Mouse (Mus musculus) midbrain, postnatal 0 days (tissue): Measurements from ENCODE around the gene Pkp1. TPM values are rescaled to one million over a fixed set of nuclear protein-coding genes. Genes with fewer than 3 reads are reported as not detected.

Experiments
- ATAC-seq: fragments of 200-750 bp; cut with Nextera tagmentation; 2 replicates; pipeline ENCODE4 v1.8.0; 2017; ENCODE audit warnings: moderate number of reproducible peaks, mild to moderate bottlenecking, moderate TSS enrichment, moderate library complexity; ENCODE audit not compliant: low FRiP score
- DNase-seq: peaks from one replicate; pipeline ENCODE4 v3.0.0-alpha.2; 2015; ENCODE audit warnings: low spot score
- H3K27ac ChIP-seq: fragments of 300-500 bp; sonication (generic); 2 replicates; pipeline ENCODE4 v1.5.1; 2014; ENCODE audit warnings: low read depth, mild to moderate bottlenecking, low read length, mixed read lengths
- H3K27me3 ChIP-seq: fragments of 300-500 bp; sonication (generic); 2 replicates; pipeline ENCODE4 v1.6.1; 2014; ENCODE audit warnings: low read length, control low read depth, mixed read lengths; ENCODE audit not compliant: insufficient read depth
- H3K36me3 ChIP-seq: fragments of 300-500 bp; sonication (generic); 2 replicates; pipeline ENCODE4 v1.6.1; 2014; ENCODE audit warnings: low read length, control low read depth, mixed read lengths; ENCODE audit not compliant: insufficient read depth
- H3K4me1 ChIP-seq: fragments of 300-500 bp; sonication (generic); 2 replicates; pipeline ENCODE4 v1.6.1; 2014; ENCODE audit warnings: mild to moderate bottlenecking, control low read depth, antibody characterized with exemption, low read length, mixed read lengths; ENCODE audit not compliant: insufficient read depth
- H3K4me2 ChIP-seq: fragments of 300-500 bp; sonication (generic); 2 replicates; pipeline ENCODE4 v1.6.1; 2014; ENCODE audit warnings: low read depth, mild to moderate bottlenecking, low read length, mixed read lengths; ENCODE audit not compliant: poor library complexity, severe bottlenecking
- H3K4me3 ChIP-seq: fragments of 300-500 bp; sonication (generic); 2 replicates; pipeline ENCODE4 v1.5.1; 2014; ENCODE audit warnings: low read depth, mild to moderate bottlenecking, low read length, moderate library complexity
- H3K9ac ChIP-seq: fragments of 300-500 bp; sonication (generic); replicated peaks from 2 replicates; pipeline ENCODE4 v1.6.1; 2014; ENCODE audit warnings: mild to moderate bottlenecking, low read length, moderate library complexity, mixed read lengths; ENCODE audit not compliant: poor library complexity, severe bottlenecking
- H3K9me3 ChIP-seq: fragments of 300-500 bp; sonication (generic); 2 replicates; pipeline ENCODE4 v1.6.1; 2016; ENCODE audit warnings: low read length, control low read depth
- CTCF ChIP-seq: IDR thresholded peaks from 2 replicates; pipeline ENCODE4 v1.5.1; 2016; ENCODE audit warnings: antibody characterized with exemption, mild to moderate bottlenecking
- WGBS: fragments of 180-500 bp; shearing (Covaris S2); extraction: QIAGEN DNeasy Blood & Tissue Kit; methylation state at CpG from one replicate; pipeline ENCODE4 v1.1.7; 2014; 5-methylcytosine and 5-hydroxymethylcytosine counted together
- polyA plus RNA-seq: library from polyadenylated mRNA; unstranded; fragments of >200 nt; fragmentation: Nextera tagmentation; extraction: Ambion mirVana; gene quantifications from 2 replicates; pipeline ENCODE4 v1.2.1, GENCODE M21; 2015
- total RNA-seq: library from RNA; depleted of rRNA; stranded (reverse); fragments of >200 nt; gene quantifications from 2 replicates; pipeline ENCODE4 v1.2.3, GENCODE M21; 2014

Gene Pkp1
- total and polyA plus RNA-seq, 2 experiments from 2014 or later = 0.16 to 2.9 TPM

DNA sequence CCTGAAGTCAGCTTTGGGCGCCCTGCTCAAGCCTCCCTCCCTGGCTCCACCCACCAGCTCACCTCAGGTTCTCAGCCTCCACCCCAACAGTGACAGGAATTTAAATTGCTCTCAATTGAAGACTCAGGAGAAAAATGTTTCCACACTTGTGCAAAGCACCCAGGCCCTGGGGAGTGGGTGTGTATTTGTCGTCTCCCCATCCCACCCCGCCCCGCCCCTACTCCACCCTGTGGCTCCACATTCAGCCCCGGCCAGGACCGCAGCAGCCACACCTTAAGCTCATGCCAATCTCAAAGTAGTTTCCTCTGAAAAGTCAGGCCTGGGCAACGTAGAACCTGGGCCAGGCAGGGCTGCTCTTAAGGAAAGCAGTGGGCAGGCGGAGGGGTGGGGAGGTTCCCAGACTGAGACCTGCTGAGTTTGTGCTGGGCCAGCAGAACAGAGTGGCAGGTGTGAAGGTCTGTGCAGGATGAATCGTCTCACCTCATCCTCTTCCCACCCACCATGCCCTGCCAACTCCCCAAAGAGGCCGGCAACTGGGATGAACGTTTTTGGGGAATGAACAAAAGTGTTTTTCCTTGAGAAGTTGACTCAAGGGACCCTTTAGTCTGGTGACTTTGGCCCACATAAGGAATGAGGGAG, 61.8 kb downstream of the Pkp1 start:
- Histone ChIP-seq H3K36me3 (no peaks in the 10 kb centered on the region; the same call in 1 of the 2 replicates), H3K27me3 (no peaks in the 10 kb centered on the region), H3K4me1 (no peaks in the 10 kb centered on the region), H3K9ac (no peak overlapping the region), H3K4me2 (no peak overlapping the region), H3K4me3 (no peak overlapping the region), H3K27ac (no peak overlapping the region), H3K9me3 (no peaks in the 10 kb centered on the region)
- no peak for DNase-seq
- no peak for TF ChIP-seq CTCF
- no peak for ATAC-seq
- WGBS = 66% methylated on average over 11 of the region's 11 CpGs

- Histone ChIP-seq H3K9ac (no peak overlapping the region), H3K4me3 (no peak overlapping the region), H3K4me2 (no peak overlapping the region), H3K36me3 (no peaks in the 10 kb centered on the region; the same call in 1 of the 2 replicates), H3K27me3 (no peaks in the 10 kb centered on the region), H3K9me3 (no peaks in the 10 kb centered on the region), H3K4me1 (no peaks in the 10 kb centered on the region), H3K27ac (no peak overlapping the region)
- DNase-seq (no peak), ATAC-seq (no peak)
- no peak for TF ChIP-seq CTCF
- 79% methylated on average over 4 of the region's 4 CpGs for WGBS
Observed at GRCm38 (mm10) chr1:135856070-135856469, 62.9 kb downstream of the Pkp1 start.

DNA sequence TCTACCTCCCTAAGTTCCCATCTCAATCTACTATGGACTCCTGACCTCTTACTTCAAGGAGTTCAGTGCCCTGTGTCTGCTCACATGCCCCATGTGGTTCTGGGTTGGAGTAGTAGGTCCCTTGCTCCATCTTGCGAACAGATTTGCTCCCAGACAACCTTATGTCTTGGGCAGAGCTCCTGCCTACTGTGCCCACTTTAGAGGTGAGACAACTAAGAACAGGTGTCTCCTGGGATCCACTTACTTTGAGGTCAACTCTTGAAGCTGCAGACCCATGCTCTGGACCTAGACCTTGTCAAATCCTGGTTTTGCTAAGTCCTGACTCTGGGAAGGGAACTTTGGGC, 63.7 kb downstream of the Pkp1 start:
- TF ChIP-seq CTCF = no peak
- Histone ChIP-seq H3K4me1 (no peaks in the 10 kb centered on the region), H3K4me3 (no peak overlapping the region), H3K27me3 (no peaks in the 10 kb centered on the region), H3K36me3 (no peaks in the 10 kb centered on the region; the same call in 1 of the 2 replicates), H3K9me3 (no peaks in the 10 kb centered on the region), H3K27ac (no peak overlapping the region), H3K9ac (no peak overlapping the region), H3K4me2 (no peak overlapping the region)
- DNase-seq = no peak
- WGBS = 97% methylated on average over 1 of the region's 1 CpGs
- ATAC-seq = no peak

GRCm38 (mm10) chr1:135854591-135855343, 64.2 kb downstream of the Pkp1 start:
- ATAC-seq (no peak), DNase-seq (no peak)
- H3K27ac ChIP-seq = no peak overlapping the region
- H3K9ac ChIP-seq = no peak overlapping the region
- H3K27me3 ChIP-seq = no peaks in the 10 kb centered on the region
- H3K4me3 ChIP-seq = no peak overlapping the region
- no peak for TF ChIP-seq CTCF
- H3K4me1 ChIP-seq = no peaks in the 10 kb centered on the region
- no peak overlapping the region for H3K4me2 ChIP-seq
- 85% methylated on average over 6 of the region's 6 CpGs for WGBS
- H3K9me3 ChIP-seq = no peaks in the 10 kb centered on the region
- H3K36me3 ChIP-seq = no peaks in the 10 kb centered on the region; the same call in 1 of the 2 replicates

DNA sequence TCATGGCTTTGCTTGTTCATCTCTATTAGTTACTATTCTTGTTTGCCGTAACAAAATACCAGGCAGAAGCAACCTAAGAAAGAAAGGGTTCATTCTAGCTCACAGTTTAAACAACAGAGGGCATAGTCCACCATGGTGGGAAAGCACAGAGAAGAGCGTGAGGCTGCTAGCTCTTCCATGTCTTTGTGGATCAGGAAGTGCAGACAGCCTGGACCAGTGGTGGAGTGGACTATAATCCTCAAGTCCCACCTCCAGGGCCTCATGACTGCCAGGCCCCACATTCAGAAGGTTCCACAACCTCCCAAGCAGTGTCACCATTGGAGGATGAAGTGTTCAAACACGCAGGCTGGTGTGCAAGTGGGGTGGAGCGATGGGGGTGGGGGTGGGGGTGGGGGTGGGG, 65.8 kb downstream of the Pkp1 start:
- Histone ChIP-seq H3K4me3 (no peak overlapping the region), H3K27me3 (no peaks in the 10 kb centered on the region), H3K9ac (no peak overlapping the region), H3K9me3 (no peaks in the 10 kb centered on the region), H3K4me1 (no peaks in the 10 kb centered on the region), H3K36me3 (no peaks in the 10 kb centered on the region; the same call in 1 of the 2 replicates), H3K4me2 (no peak overlapping the region), H3K27ac (no peak overlapping the region)
- 94% methylated on average over 4 of the region's 4 CpGs for WGBS
- TF ChIP-seq CTCF = no peak
- no peak for ATAC-seq
- no peak for DNase-seq

- DNase-seq = peak; percentile 61
- Histone ChIP-seq H3K4me1 (no peaks in the 10 kb centered on the region), H3K27ac (no peak overlapping the region), H3K4me2 (no peak overlapping the region), H3K27me3 (no peaks in the 10 kb centered on the region), H3K4me3 (no peak overlapping the region), H3K9me3 (no peaks in the 10 kb centered on the region), H3K9ac (no peak overlapping the region), H3K36me3 (no peaks in the 10 kb centered on the region; the same call in 1 of the 2 replicates)
- ATAC-seq = peak; percentile 36; the same call in 1 of the 2 replicates
- TF ChIP-seq CTCF = no peak
- WGBS = 44% methylated on average over 13 of the region's 13 CpGs
Observed at GRCm38 (mm10) chr1:135852044-135852756, 66.8 kb downstream of the Pkp1 start.
